Comparison of ENCODE assay signal across 12 mouse cellular contexts in genomic region chr6:112842426-112842825, GRCm38 (mm10).
A peak's percentile ranks its signal among the peaks of the same experiment; 100 is the strongest.
DNase-seq lines count a peak whose midpoint lies in the region; ATAC-seq lines count a peak whose summit lies in the region.
"Had no signal": no experiment of that assay in that cellular context is flagged by ENCODE, and none has a peak within 500 bp of the region (broad histone marks: within the 10 kb centered on the region; RNA-seq: fewer than 3 reads in every experiment).

No protein-coding gene starts in this region.

- no peak for DNase-seq in hindbrain, embryonic 10.5 days (ENCODE audit: low spot score)
- DNase-seq in urinary bladder, postnatal 14 days (ENCODE audit: low spot score) = peak; percentile 38
- no peak for DNase-seq in urinary bladder, postnatal 4 days (ENCODE audit: low spot score in 2 of 2)
- peak; percentile 41 for DNase-seq in kidney, postnatal 10 days
- DNase-seq in right cerebral cortex, adult 2 months (ENCODE audit: low spot score in 2 of 2) = no peak
- DNase-seq in thymus, adult 18-20 months = no peak
- no peak for DNase-seq in layer of hippocampus, adult 8-10 months (ENCODE audit: low spot score in 2 of 2)
- DNase-seq: thymus, postnatal 4 days had no signal

- peaks cover 30% of the 10 kb centered on the region for H3K36me3 ChIP-seq in hindbrain, embryonic 10.5 days
- no peaks in the 10 kb centered on the region for H3K36me3 ChIP-seq in hindbrain, embryonic 16.5 days (ENCODE audit: control insufficient read depth, insufficient read depth, low read length)
- H3K36me3 ChIP-seq: embryonic facial prominence, embryonic 15.5 days; heart, embryonic 10.5 days had no signal

- 79% methylated on average over 5 of the region's 5 CpGs for WGBS in hindbrain, embryonic 10.5 days
- 33% methylated on average over 5 of the region's 5 CpGs for whole genome bisulfite sequencing in hindbrain, embryonic 16.5 days

- no peak for ATAC-seq in hindbrain, embryonic 16.5 days

- H3K27me3 ChIP-seq in hindbrain, embryonic 10.5 days (ENCODE audit: insufficient read depth, poor library complexity, severe bottlenecking) = no peaks in the 10 kb centered on the region
- no peaks in the 10 kb centered on the region for H3K27me3 ChIP-seq in hindbrain, embryonic 16.5 days (replicated peaks; ENCODE audit: control insufficient read depth, insufficient read depth, low read length)
- H3K27me3 ChIP-seq: embryonic facial prominence, embryonic 15.5 days had no signal

- H3K27ac ChIP-seq in hindbrain, embryonic 10.5 days = peak overlapping the region; percentile 82
- no peak overlapping the region; the same call in 1 of the 2 replicates for H3K27ac ChIP-seq in hindbrain, embryonic 16.5 days (ENCODE audit: low read depth, low read length)
- H3K27ac ChIP-seq: embryonic facial prominence, embryonic 15.5 days; heart, embryonic 10.5 days; liver, embryonic 14.5 days had no signal

- H3K4me2 ChIP-seq in hindbrain, embryonic 16.5 days (ENCODE audit: low read length) = no peak overlapping the region
- H3K4me2 ChIP-seq: embryonic facial prominence, embryonic 15.5 days had no signal

- H3K9me3 ChIP-seq in hindbrain, embryonic 10.5 days = no peaks in the 10 kb centered on the region
- H3K9me3 ChIP-seq in hindbrain, embryonic 16.5 days (ENCODE audit: control insufficient read depth, low read length) = no peaks in the 10 kb centered on the region
- H3K9me3 ChIP-seq: embryonic facial prominence, embryonic 15.5 days; heart, embryonic 10.5 days had no signal

- no peak overlapping the region for H3K9ac ChIP-seq in hindbrain, embryonic 16.5 days (ENCODE audit: low read depth, low read length)
- H3K9ac ChIP-seq: embryonic facial prominence, embryonic 15.5 days; liver, embryonic 14.5 days had no signal

- H3K4me1 ChIP-seq in hindbrain, embryonic 10.5 days (replicated peaks) = peaks cover 64% of the 10 kb centered on the region
- H3K4me1 ChIP-seq in hindbrain, embryonic 16.5 days (ENCODE audit: control insufficient read depth, insufficient read depth, low read depth, low read length) = peaks cover 37% of the 10 kb centered on the region
- H3K4me1 ChIP-seq: embryonic facial prominence, embryonic 15.5 days; heart, embryonic 10.5 days had no signal

- no peak overlapping the region for H3K4me3 ChIP-seq in hindbrain, embryonic 10.5 days
- no peak overlapping the region for H3K4me3 ChIP-seq in hindbrain, embryonic 16.5 days (ENCODE audit: low read length)
- H3K4me3 ChIP-seq: embryonic facial prominence, embryonic 15.5 days; heart, embryonic 10.5 days had no signal

Comparison
In these comparisons a context has a peak if more than half of its experiments do, and no peak if none do; other contexts are left out.
1. DNase-seq: peak in urinary bladder, postnatal 14 days (single experiment) and kidney, postnatal 10 days (single experiment); none in hindbrain, embryonic 10.5 days (single experiment), urinary bladder, postnatal 4 days (0 of 2), right cerebral cortex, adult 2 months (0 of 2), thymus, adult 18-20 months (0 of 2) and layer of hippocampus, adult 8-10 months (0 of 2).